Mouse (Mus musculus) cortical plate, adult 2 months (tissue): ENCODE measurements at regions not wholly inside any gene's neighbourhood (a gene's known extent, or its start where the extent isn't known, plus 50 kb on each side); places are given as distances from the start of the nearest gene placed in this dataset.
"Not testable (repeated sequence)": the region's sequence is repeated elsewhere in the genome, so short reads cannot be mapped to it uniquely, and the experiment has no call there.

Experiments
- CTCF ChIP-seq: fragments of 200-500 bp; IDR thresholded peaks from 2 replicates; pipeline ENCODE4 v1.5.1; 2011; ENCODE audit warnings: mild to moderate bottlenecking, control low read depth, low read length; ENCODE audit not compliant: insufficient read depth; ENCODE audit errors: extremely low read depth
- POLR2A ChIP-seq: fragments of 200-500 bp; IDR thresholded peaks from 2 replicates; pipeline ENCODE4 v1.6.1; 2011; ENCODE audit warnings: mild to moderate bottlenecking, low read length, control low read depth; ENCODE audit not compliant: insufficient read depth; ENCODE audit errors: extremely low read depth

- not testable (repeated sequence) for TF ChIP-seq CTCF, POLR2A
Measured at GRCm38 (mm10) chr17:16997241-16997640, 66.7 kb upstream of the Zfp960 start.
